ENCODE assay signal across 9 mouse cellular contexts in the genomic region with DNA sequence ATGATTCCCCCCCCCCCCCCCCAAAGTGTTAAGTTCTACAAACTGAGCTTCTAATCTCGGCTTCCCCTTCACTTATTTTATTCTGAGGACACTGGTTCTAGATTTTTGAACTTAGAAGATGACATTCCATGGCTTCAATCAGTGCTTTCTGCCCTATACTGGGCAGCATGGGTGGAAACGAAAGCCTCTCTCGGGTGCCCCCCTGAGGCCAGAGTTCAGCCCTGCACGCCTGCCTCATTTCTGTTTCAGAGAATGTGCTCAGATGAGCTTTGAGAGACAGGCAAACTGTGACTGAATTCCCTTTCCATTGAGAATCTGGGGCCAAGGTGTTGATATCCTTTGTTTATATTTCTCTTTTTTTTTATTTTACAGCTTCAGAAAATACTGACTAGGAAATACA. TPM values are rescaled to one million over a fixed set of nuclear protein-coding genes. Genes with fewer than 3 reads are reported as not detected.
DNase-seq lines count a peak whose midpoint lies in the region; ATAC-seq and TF ChIP-seq lines count a peak whose summit lies in the region.
"Had no signal": no experiment of that assay in that cellular context is flagged by ENCODE, and none has a peak within 500 bp of the region (broad histone marks: within the 10 kb centered on the region; RNA-seq: fewer than 3 reads in every experiment).

No protein-coding gene starts in this region.

- H3K36me3 ChIP-seq in liver, embryonic 14.5 days (replicated peaks; ENCODE audit: control insufficient read depth, insufficient read depth, low read depth), result no peaks in the 10 kb centered on the region
- H3K36me3 ChIP-seq in liver, embryonic 12.5 days, result no peaks in the 10 kb centered on the region
- H3K36me3 ChIP-seq in midbrain, postnatal 0 days (ENCODE audit: insufficient read depth, low read length), result no peaks in the 10 kb centered on the region
- H3K36me3 ChIP-seq: limb, embryonic 13.5 days had no signal

- TF ChIP-seq POLR2A in cerebellum, adult 2 months (IDR thresholded peaks at IDR 0.05; ENCODE audit: borderline replicate concordance, insufficient read depth, low read length), result no peak

- no peaks in the 10 kb centered on the region for H3K9me3 ChIP-seq in liver, embryonic 14.5 days (ENCODE audit: control insufficient read depth, low read length)
- H3K9me3 ChIP-seq in liver, embryonic 12.5 days (replicated peaks), result no peaks in the 10 kb centered on the region
- no peaks in the 10 kb centered on the region for H3K9me3 ChIP-seq in midbrain, postnatal 0 days (ENCODE audit: low read length)
- H3K9me3 ChIP-seq: limb, embryonic 13.5 days had no signal

- WGBS in liver, embryonic 14.5 days (ENCODE audit: insufficient replicate concordance), result 11% methylated on average over 4 of the region's 4 CpGs
- 23% methylated on average over 4 of the region's 4 CpGs for WGBS in liver, embryonic 12.5 days (ENCODE audit: insufficient replicate concordance)
- 4% methylated on average over 4 of the region's 4 CpGs for WGBS in cerebellum, adult 2 months
- WGBS in midbrain, postnatal 0 days, result 37% methylated on average over 4 of the region's 4 CpGs

- no peak overlapping the region for H3K4me2 ChIP-seq in liver, embryonic 14.5 days (ENCODE audit: low read depth)
- no peak overlapping the region for H3K4me2 ChIP-seq in liver, embryonic 12.5 days
- H3K4me2 ChIP-seq in midbrain, postnatal 0 days (ENCODE audit: low read depth, low read length, poor library complexity, severe bottlenecking), result no peak overlapping the region
- H3K4me2 ChIP-seq: limb, embryonic 13.5 days had no signal

- TF ChIP-seq EP300 in liver, embryonic 14.5 days (IDR thresholded peaks at IDR 0.05; ENCODE audit: low read depth), result no peak

- TF ChIP-seq CTCF in liver, embryonic 14.5 days (IDR thresholded peaks at IDR 0.05; ENCODE audit: low read depth), result peak; percentile 29; the same call in 1 of the 2 replicates
- peak; percentile 78 for TF ChIP-seq CTCF in cerebellum, adult 2 months (IDR thresholded peaks at IDR 0.05; ENCODE audit: borderline replicate concordance, insufficient read depth, low read depth, low read length)
- TF ChIP-seq CTCF in midbrain, postnatal 0 days (IDR thresholded peaks at IDR 0.05), result peak; percentile 52

- H3K9ac ChIP-seq in liver, embryonic 14.5 days (replicated peaks), result no peak overlapping the region
- no peak overlapping the region for H3K9ac ChIP-seq in liver, embryonic 12.5 days
- H3K9ac ChIP-seq in midbrain, postnatal 0 days (replicated peaks; ENCODE audit: low read length, poor library complexity, severe bottlenecking), result no peak overlapping the region
- H3K9ac ChIP-seq: limb, embryonic 13.5 days had no signal

- no peaks in the 10 kb centered on the region for H3K27me3 ChIP-seq in liver, embryonic 14.5 days (ENCODE audit: control insufficient read depth, insufficient read depth, low read length)
- H3K27me3 ChIP-seq in liver, embryonic 12.5 days (replicated peaks), result no peaks in the 10 kb centered on the region
- no peaks in the 10 kb centered on the region for H3K27me3 ChIP-seq in cerebellum, adult 2 months (ENCODE audit: control insufficient read depth, insufficient read depth, low read length)
- no peaks in the 10 kb centered on the region for H3K27me3 ChIP-seq in midbrain, postnatal 0 days (ENCODE audit: insufficient read depth, low read length)
- H3K27me3 ChIP-seq: limb, embryonic 13.5 days had no signal

- H3K27ac ChIP-seq in liver, embryonic 14.5 days, result no peak overlapping the region
- no peak overlapping the region for H3K27ac ChIP-seq in liver, embryonic 12.5 days
- H3K27ac ChIP-seq in cerebellum, adult 2 months (ENCODE audit: insufficient read depth, low read length), result no peak overlapping the region
- no peak overlapping the region for H3K27ac ChIP-seq in midbrain, postnatal 0 days (ENCODE audit: low read depth, low read length)
- H3K27ac ChIP-seq: limb, embryonic 13.5 days had no signal

- no peak overlapping the region for H3K4me3 ChIP-seq in liver, embryonic 14.5 days (ENCODE audit: insufficient read depth in 1 of 2, low read depth in 2 of 2, low read length in 2 of 2)
- no peak overlapping the region for H3K4me3 ChIP-seq in liver, embryonic 12.5 days
- no peak overlapping the region for H3K4me3 ChIP-seq in cerebellum, adult 2 months (replicated peaks; ENCODE audit: insufficient read depth, low read depth, low read length)
- no peak overlapping the region for H3K4me3 ChIP-seq in midbrain, postnatal 0 days (ENCODE audit: low read depth, low read length)
- H3K4me3 ChIP-seq: erythroblast, embryonic 14.5 days; limb, embryonic 13.5 days had no signal

- DNase-seq in liver, embryonic 14.5 days (ENCODE audit: low read depth in 3 of 3, low spot score in 3 of 3), result no peak
- peak; percentile 41 for DNase-seq in ZHBTc4 (ENCODE audit: low read depth, low spot score)
- peak; percentile 79 to 86 for DNase-seq in cerebellum, adult 2 months
- peak; percentile 66 for DNase-seq in heart, postnatal 4 days
- DNase-seq in midbrain, postnatal 0 days (ENCODE audit: low spot score), result peak; percentile 17
- no peak for DNase-seq in B cell, adult 2 months

- no peaks in the 10 kb centered on the region for H3K4me1 ChIP-seq in liver, embryonic 14.5 days (replicated peaks; ENCODE audit: control insufficient read depth in 2 of 2, insufficient read depth in 2 of 2, low read length in 1 of 2)
- H3K4me1 ChIP-seq in liver, embryonic 12.5 days, result no peaks in the 10 kb centered on the region
- peaks cover 21% of the 10 kb centered on the region; the same call in 1 of the 2 replicates for H3K4me1 ChIP-seq in cerebellum, adult 2 months (ENCODE audit: control insufficient read depth, insufficient read depth, low read length)
- H3K4me1 ChIP-seq in midbrain, postnatal 0 days (ENCODE audit: insufficient read depth, low read length), result no peaks in the 10 kb centered on the region
- H3K4me1 ChIP-seq: limb, embryonic 13.5 days had no signal

- ATAC-seq in liver, embryonic 14.5 days (ENCODE audit: insufficient read depth), result no peak
- ATAC-seq in liver, embryonic 12.5 days, result no peak
- no peak for ATAC-seq in midbrain, postnatal 0 days (ENCODE audit: low FRiP score)

RNA-seq across cellular contexts. Expression of a gene that starts 7.0 kb away (rescaled TPM):
- polyA plus RNA-seq in liver, embryonic 14.5 days (2012; rRNA removed), result 0.06 and 0.19 TPM in 2 replicates
- not detected in 2 replicates for polyA plus RNA-seq in liver, embryonic 14.5 days (2014; fragmentation: Nextera tagmentation; extraction: Ambion mirVana)
- 0.04 and 0.18 TPM in 2 replicates for polyA plus RNA-seq in liver, embryonic 12.5 days (2016; fragmentation: Nextera tagmentation; extraction: Ambion mirVana)
- polyA plus RNA-seq in cerebellum, adult 2 months (2012; rRNA removed), result 2,833 and 3,013 TPM in 2 replicates
- total RNA-seq in heart, postnatal 4 days (2021), result under 1 TPM in 1 of 2 experiments, not detected in 1; 0.36 TPM
- 209 and 253 TPM in 2 replicates for total RNA-seq in midbrain, postnatal 0 days (2014; rRNA removed)
- polyA plus RNA-seq in midbrain, postnatal 0 days (2015; fragmentation: Nextera tagmentation; extraction: Ambion mirVana), result 293 and 327 TPM in 2 replicates

Comparison
In these comparisons a context has a peak if more than half of its experiments do, and no peak if none do; other contexts are left out.
1. DNase-seq: peak in ZHBTc4 (single experiment), cerebellum, adult 2 months (2 of 2), heart, postnatal 4 days (single experiment) and midbrain, postnatal 0 days (single experiment); none in liver, embryonic 14.5 days (0 of 3) and B cell, adult 2 months (0 of 2).
2. RNA of a gene that starts 7.0 kb away (polyA plus RNA-seq): 2,833 to 3,013 TPM in cerebellum, adult 2 months and 293 to 327 TPM in midbrain, postnatal 0 days; 0.06 to 0.19 TPM in liver, embryonic 14.5 days and 0.04 to 0.18 TPM in liver, embryonic 12.5 days; every median in the first group is over 100 times any median in the second.
3. Peak in every context shown above with its lines, with median percentiles within 50 percentile points of each other: CTCF ChIP-seq.